Mouse (Mus musculus) liver, embryonic 15.5 days (tissue): ENCODE data around the gene Klf6. TPM values are rescaled to one million over a fixed set of nuclear protein-coding genes. Genes with fewer than 3 reads are reported as not detected.

ENCODE experiments used
- ATAC-seq: fragments of 200-750 bp; cut with Nextera tagmentation; 2 replicates; pipeline ENCODE4 v1.8.0; 2017; ENCODE audit warnings: moderate number of reproducible peaks, mild to moderate bottlenecking, moderate library complexity; ENCODE audit not compliant: insufficient read depth
- H3K27ac ChIP-seq: fragments of 300-500 bp; sonication (generic); replicated peaks from 2 replicates; pipeline ENCODE4 v1.5.1; 2015; ENCODE audit warnings: mild to moderate bottlenecking, inconsistent platforms
- H3K27me3 ChIP-seq: fragments of 300-500 bp; sonication (generic); 2 replicates; pipeline ENCODE4 v1.6.1; 2015; ENCODE audit warnings: mild to moderate bottlenecking, inconsistent platforms
- H3K36me3 ChIP-seq: fragments of 300-500 bp; sonication (generic); replicated peaks from 2 replicates; pipeline ENCODE4 v1.6.1; 2015; ENCODE audit warnings: moderate library complexity, mild to moderate bottlenecking, inconsistent platforms
- H3K4me1 ChIP-seq: fragments of 300-500 bp; sonication (generic); replicated peaks from 2 replicates; pipeline ENCODE4 v1.6.1; 2015; ENCODE audit warnings: inconsistent platforms
- H3K4me2 ChIP-seq: fragments of 300-500 bp; sonication (generic); 2 replicates; pipeline ENCODE4 v1.6.1; 2015; ENCODE audit warnings: moderate library complexity, mild to moderate bottlenecking, inconsistent platforms
- H3K4me3 ChIP-seq: fragments of 300-500 bp; sonication (generic); replicated peaks from 2 replicates; pipeline ENCODE4 v1.5.1; 2015; ENCODE audit warnings: mild to moderate bottlenecking, inconsistent platforms
- H3K9ac ChIP-seq: fragments of 300-500 bp; sonication (generic); 2 replicates; pipeline ENCODE4 v1.6.1; 2015; ENCODE audit warnings: moderate library complexity, mild to moderate bottlenecking, inconsistent platforms
- H3K9me3 ChIP-seq: fragments of 300-500 bp; sonication (generic); replicated peaks from 2 replicates; pipeline ENCODE4 v1.6.1; 2016; ENCODE audit warnings: inconsistent platforms
- WGBS: fragments of 180-500 bp; shearing (Covaris S2); methylation state at CpG from one replicate; pipeline ENCODE4 v1.1.7; 2015; ENCODE audit warnings: mixed read lengths; ENCODE audit not compliant: insufficient replicate concordance; 5-methylcytosine and 5-hydroxymethylcytosine counted together
- microRNA-seq: library from miRNA; unstranded; fragments of <30 nt; microRNA quantifications from one replicate; pipeline ENCODE4, GENCODE M21; 2016
- polyA plus RNA-seq: library from polyadenylated mRNA; unstranded; fragments of >200 nt; fragmentation: Nextera tagmentation; extraction: Ambion mirVana; gene quantifications from 2 replicates; pipeline ENCODE4 v1.2.1, GENCODE M21; 2015

Gene Klf6
- polyA plus RNA-seq, 1 experiment from 2014 or later = 20.6 TPM

- H3K9ac ChIP-seq = no peak overlapping the region
- H3K27ac ChIP-seq = no peak overlapping the region
- H3K27me3 ChIP-seq = no peaks in the 10 kb centered on the region
- H3K4me1 ChIP-seq = no peaks in the 10 kb centered on the region
- H3K36me3 ChIP-seq = no peaks in the 10 kb centered on the region
- 34% methylated on average over 3 of the region's 3 CpGs for WGBS
- H3K4me2 ChIP-seq = no peak overlapping the region
- ATAC-seq = no peak
- no peak overlapping the region for H3K4me3 ChIP-seq
- H3K9me3 ChIP-seq = no peaks in the 10 kb centered on the region
These were observed 51.9 kb downstream of the Klf6 start for GRCm38 (mm10) chr13:5913201-5913600.

GRCm38 (mm10) chr13:5917360-5917759 is 56.1 kb downstream of the Klf6 start:
- Histone ChIP-seq H3K4me1 (no peaks in the 10 kb centered on the region), H3K9me3 (no peaks in the 10 kb centered on the region), H3K9ac (no peak overlapping the region), H3K4me2 (no peak overlapping the region), H3K27ac (no peak overlapping the region), H3K27me3 (no peaks in the 10 kb centered on the region), H3K4me3 (no peak overlapping the region), H3K36me3 (no peaks in the 10 kb centered on the region)
- no peak for ATAC-seq

- Histone ChIP-seq H3K4me2 (no peak overlapping the region), H3K4me3 (no peak overlapping the region), H3K9ac (no peak overlapping the region), H3K4me1 (no peaks in the 10 kb centered on the region), H3K36me3 (no peaks in the 10 kb centered on the region), H3K9me3 (no peaks in the 10 kb centered on the region), H3K27me3 (no peaks in the 10 kb centered on the region), H3K27ac (no peak overlapping the region)
- no peak for ATAC-seq
- WGBS = 48% methylated on average over 4 of the region's 4 CpGs
These were observed 58.7 kb downstream of the Klf6 start for GRCm38 (mm10) chr13:5919966-5920365.

Small RNA genes lying within 50 kb of the gene (microRNA-seq; reads per million reads assigned to microRNA genes)
- not detected for gene Gm26043
